Mouse (Mus musculus): ENCODE measurements at regions not wholly inside any gene's neighbourhood (a gene's known extent, or its start where the extent isn't known, plus 50 kb on each side); places are given as distances from the start of the nearest gene placed in this dataset.

GRCm38 (mm10) chr5:129268456-129268855 lies 171.9 kb downstream of the Adgrd1 start:
- Histone ChIP-seq H3K36me3 (ENCODE audit: control insufficient read depth, insufficient read depth) (no peaks in the 10 kb centered on the region), H3ac (ENCODE audit: control insufficient read depth, insufficient read length) (no peak overlapping the region), H3K4me3 (no peak overlapping the region), H3K27me3 (ENCODE audit: control insufficient read depth, insufficient read depth, insufficient read length) (peaks cover 48% of the 10 kb centered on the region), H3K4me2 (ENCODE audit: low read depth) (no peak overlapping the region), H3K79me2 (ENCODE audit: control insufficient read depth, insufficient read depth) (no peaks in the 10 kb centered on the region)
- TF ChIP-seq SRF (IDR thresholded peaks at IDR 0.05; ENCODE audit: control insufficient read depth, insufficient read length, low read depth): no peak
- no peak for TF ChIP-seq TCF12 (IDR thresholded peaks at IDR 0.05; ENCODE audit: insufficient read depth, poor library complexity, severe bottlenecking)
- TF ChIP-seq CEBPB (IDR thresholded peaks at IDR 0.05; ENCODE audit: insufficient read depth, poor library complexity, severe bottlenecking): no peak
- TF ChIP-seq E2F4 (IDR thresholded peaks at IDR 0.05; ENCODE audit: insufficient read depth): no peak
- TF ChIP-seq REST (IDR thresholded peaks at IDR 0.05; ENCODE audit: insufficient read depth, insufficient read length): no peak
- TF ChIP-seq POLR2A (IDR thresholded peaks at IDR 0.05; ENCODE audit: insufficient read length, low read depth): no peak
- TF ChIP-seq MYOG (IDR thresholded peaks at IDR 0.05; ENCODE audit: control insufficient read depth in 1 of 3, insufficient read depth in 1 of 3, insufficient read length in 2 of 3, low read depth in 2 of 3): no peak
- no peak for TF ChIP-seq MAX (IDR thresholded peaks at IDR 0.05; ENCODE audit: low read depth)
- TF ChIP-seq TCF3 (IDR thresholded peaks at IDR 0.05; ENCODE audit: insufficient read length, low read depth): no peak
- TF ChIP-seq POLR2AphosphoS2 (IDR thresholded peaks at IDR 0.05; ENCODE audit: insufficient read length, low read depth): no peak
- TF ChIP-seq MYOD1 (IDR thresholded peaks at IDR 0.05; ENCODE audit: control insufficient read depth in 1 of 3, insufficient read length in 2 of 3, low read depth in 2 of 3): no peak
- TF ChIP-seq USF1 (IDR thresholded peaks at IDR 0.05; ENCODE audit: low read depth): no peak

GRCm38 (mm10) chr5:129270051-129270472 lies 173.5 kb downstream of the Adgrd1 start:
- Histone ChIP-seq H3K4me2 (ENCODE audit: low read depth) (no peak overlapping the region), H3K27me3 (ENCODE audit: control insufficient read depth, insufficient read depth, insufficient read length) (peaks cover 37% of the 10 kb centered on the region), H3K4me3 (no peak overlapping the region), H3ac (ENCODE audit: control insufficient read depth, insufficient read length) (no peak overlapping the region), H3K36me3 (ENCODE audit: control insufficient read depth, insufficient read depth) (no peaks in the 10 kb centered on the region), H3K79me2 (ENCODE audit: control insufficient read depth, insufficient read depth) (no peaks in the 10 kb centered on the region)
- TF ChIP-seq POLR2A (IDR thresholded peaks at IDR 0.05; ENCODE audit: insufficient read length, low read depth) (no peak), SRF (IDR thresholded peaks at IDR 0.05; ENCODE audit: control insufficient read depth, insufficient read length, low read depth) (no peak), REST (IDR thresholded peaks at IDR 0.05; ENCODE audit: insufficient read depth, insufficient read length) (no peak), POLR2AphosphoS2 (IDR thresholded peaks at IDR 0.05; ENCODE audit: insufficient read length, low read depth) (no peak), CEBPB (IDR thresholded peaks at IDR 0.05; ENCODE audit: insufficient read depth, poor library complexity, severe bottlenecking) (no peak), MAX (IDR thresholded peaks at IDR 0.05; ENCODE audit: low read depth) (no peak), MYOD1 (IDR thresholded peaks at IDR 0.05; ENCODE audit: control insufficient read depth in 1 of 3, insufficient read length in 2 of 3, low read depth in 2 of 3) (no peak), E2F4 (IDR thresholded peaks at IDR 0.05; ENCODE audit: insufficient read depth) (no peak), MYOG (IDR thresholded peaks at IDR 0.05; ENCODE audit: control insufficient read depth in 1 of 3, insufficient read depth in 1 of 3, insufficient read length in 2 of 3, low read depth in 2 of 3) (no peak)

- Histone ChIP-seq H3ac (ENCODE audit: control insufficient read depth, insufficient read length) (no peak overlapping the region), H3K4me3 (no peak overlapping the region), H3K79me2 (ENCODE audit: control insufficient read depth, insufficient read depth) (no peaks in the 10 kb centered on the region), H3K36me3 (ENCODE audit: control insufficient read depth, insufficient read depth) (no peaks in the 10 kb centered on the region), H3K27me3 (ENCODE audit: control insufficient read depth, insufficient read depth, insufficient read length) (no peaks in the 10 kb centered on the region), H3K4me2 (ENCODE audit: low read depth) (no peak overlapping the region)
- TF ChIP-seq TCF12 (IDR thresholded peaks at IDR 0.05; ENCODE audit: insufficient read depth, poor library complexity, severe bottlenecking): no peak
- no peak for TF ChIP-seq MAX (IDR thresholded peaks at IDR 0.05; ENCODE audit: low read depth)
- TF ChIP-seq REST (IDR thresholded peaks at IDR 0.05; ENCODE audit: insufficient read depth, insufficient read length): no peak
- TF ChIP-seq TCF3 (IDR thresholded peaks at IDR 0.05; ENCODE audit: insufficient read length, low read depth): no peak
- no peak for TF ChIP-seq MYOG (IDR thresholded peaks at IDR 0.05; ENCODE audit: control insufficient read depth in 1 of 3, insufficient read depth in 1 of 3, insufficient read length in 2 of 3, low read depth in 2 of 3)
Observed at GRCm38 (mm10) chr5:129281406-129281805, 184.9 kb downstream of the Adgrd1 start.

- no peak overlapping the region for H3K4me2 ChIP-seq (ENCODE audit: low read depth)
- no peaks in the 10 kb centered on the region for H3K79me2 ChIP-seq (ENCODE audit: control insufficient read depth, insufficient read depth)
- TF ChIP-seq POLR2A (IDR thresholded peaks at IDR 0.05; ENCODE audit: insufficient read length, low read depth) (no peak), USF1 (IDR thresholded peaks at IDR 0.05; ENCODE audit: low read depth) (no peak)
- no peak overlapping the region for H3K4me3 ChIP-seq
- no peaks in the 10 kb centered on the region for H3K27me3 ChIP-seq (ENCODE audit: control insufficient read depth, insufficient read depth, insufficient read length)
- no peaks in the 10 kb centered on the region for H3K36me3 ChIP-seq (ENCODE audit: control insufficient read depth, insufficient read depth)
- H3ac ChIP-seq (ENCODE audit: control insufficient read depth, insufficient read length): no peak overlapping the region
Observed at GRCm38 (mm10) chr5:129282133-129282532, 185.6 kb downstream of the Adgrd1 start.

- no peaks in the 10 kb centered on the region for H3K79me2 ChIP-seq (ENCODE audit: control insufficient read depth, insufficient read depth)
- TF ChIP-seq TCF12 (IDR thresholded peaks at IDR 0.05; ENCODE audit: insufficient read depth, poor library complexity, severe bottlenecking): no peak
- TF ChIP-seq TCF3 (IDR thresholded peaks at IDR 0.05; ENCODE audit: insufficient read length, low read depth): no peak
- no peak for TF ChIP-seq MAX (IDR thresholded peaks at IDR 0.05; ENCODE audit: low read depth)
- no peak for TF ChIP-seq POLR2AphosphoS2 (IDR thresholded peaks at IDR 0.05; ENCODE audit: insufficient read length, low read depth)
- TF ChIP-seq E2F4 (IDR thresholded peaks at IDR 0.05; ENCODE audit: insufficient read depth): no peak
- TF ChIP-seq MYOD1 (IDR thresholded peaks at IDR 0.05; ENCODE audit: control insufficient read depth in 1 of 3, insufficient read length in 2 of 3, low read depth in 2 of 3): no peak
- TF ChIP-seq POLR2A (IDR thresholded peaks at IDR 0.05; ENCODE audit: insufficient read length, low read depth): no peak
- TF ChIP-seq USF1 (IDR thresholded peaks at IDR 0.05; ENCODE audit: low read depth): no peak
- no peak overlapping the region for H3K4me2 ChIP-seq (ENCODE audit: low read depth)
- H3K36me3 ChIP-seq (ENCODE audit: control insufficient read depth, insufficient read depth): no peaks in the 10 kb centered on the region
- no peaks in the 10 kb centered on the region for H3K27me3 ChIP-seq (ENCODE audit: control insufficient read depth, insufficient read depth, insufficient read length)
- no peak overlapping the region for H3K4me3 ChIP-seq
- no peak overlapping the region for H3ac ChIP-seq (ENCODE audit: control insufficient read depth, insufficient read length)
Observed at GRCm38 (mm10) chr5:129282826-129283225, 186.3 kb downstream of the Adgrd1 start.
